Mouse (Mus musculus) lung, adult 2 months (tissue): ENCODE data around the gene Nrcam. TPM values are rescaled to one million over a fixed set of nuclear protein-coding genes. Genes with fewer than 3 reads are reported as not detected.

Experiments
- DNase-seq: peaks from one replicate; pipeline ENCODE4 v3.0.0; 2022
- H3K4me1 ChIP-seq: fragments of 200-500 bp; 2 replicates; pipeline ENCODE4 v1.6.1; 2011; ENCODE audit warnings: low read length; ENCODE audit not compliant: control insufficient read depth, insufficient read depth
- H3K4me3 ChIP-seq: fragments of 200-500 bp; replicated peaks from 2 replicates; pipeline ENCODE3; 2011; ENCODE audit warnings: low read depth, mild to moderate bottlenecking, control low read depth, low read length; ENCODE audit errors: extremely low read depth
- CTCF ChIP-seq: fragments of 200-500 bp; IDR thresholded peaks from 2 replicates; pipeline ENCODE4 v1.5.1; 2011; ENCODE audit warnings: mild to moderate bottlenecking, low read length, control low read depth; ENCODE audit not compliant: insufficient read depth
- POLR2A ChIP-seq: fragments of 200-500 bp; IDR thresholded peaks from 2 replicates; pipeline ENCODE4 v1.6.1; 2011; ENCODE audit warnings: low read depth, mild to moderate bottlenecking, control low read depth, low read length, borderline replicate concordance; ENCODE audit errors: extremely low read depth
- WGBS: fragments of 180-500 bp; shearing (Covaris S2); methylation state at CpG from one replicate; pipeline ENCODE4 v1.1.7; 2018; 5-methylcytosine and 5-hydroxymethylcytosine counted together
- polyA plus RNA-seq: library from polyadenylated mRNA; depleted of rRNA; stranded (reverse); fragments of >200 nt; gene quantifications from 2 replicates; pipeline ENCODE4 v1.2.3, GENCODE M21; 2012

The Nrcam gene
- polyA plus RNA-seq, 1 experiment: 4.4 TPM

GRCm38 (mm10) chr12:44498872-44499271 is 170.2 kb downstream of the Nrcam start:
- DNase-seq: no peak
- no peak overlapping the region for H3K4me3 ChIP-seq
- 81% methylated on average over 5 of the region's 5 CpGs for WGBS
- H3K4me1 ChIP-seq: no peaks in the 10 kb centered on the region
- TF ChIP-seq POLR2A: no peak
- TF ChIP-seq CTCF: no peak

DNA sequence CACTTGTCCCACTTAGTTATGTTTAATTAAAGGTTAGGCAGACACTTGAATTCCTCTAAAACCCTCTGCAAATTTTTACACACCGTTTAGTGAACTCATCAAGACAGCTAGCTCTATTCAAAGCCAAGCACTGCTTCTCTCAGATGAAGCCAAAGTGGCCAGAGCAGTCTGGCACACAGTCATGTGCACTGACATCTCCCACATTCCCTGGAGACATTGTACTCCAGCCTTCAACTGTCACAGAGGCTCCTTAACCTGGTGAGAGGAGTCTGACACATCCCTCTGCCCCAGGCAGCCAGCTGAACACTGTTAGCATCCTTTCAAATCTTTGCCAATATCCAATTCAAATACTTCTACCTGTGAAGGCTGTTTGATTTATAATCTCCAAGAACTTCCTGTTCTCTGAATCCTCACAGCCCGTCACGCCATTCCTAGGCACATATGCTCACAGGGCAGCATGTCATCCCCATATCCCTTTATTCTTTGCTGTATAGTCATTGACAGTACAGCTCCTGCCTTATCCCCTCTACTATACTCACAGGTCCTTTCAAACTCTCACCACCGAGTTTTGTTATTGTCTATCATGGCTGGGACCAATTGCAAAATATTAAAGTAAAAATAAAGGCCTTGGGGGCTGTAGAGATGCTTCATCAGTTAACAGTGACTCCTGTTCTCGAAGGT is 173.3 kb downstream of the Nrcam start:
- no peak for TF ChIP-seq CTCF
- no peak for TF ChIP-seq POLR2A
- H3K4me1 ChIP-seq: no peaks in the 10 kb centered on the region
- H3K4me3 ChIP-seq: no peak overlapping the region
- DNase-seq: no peak
- 53% methylated on average over 5 of the region's 5 CpGs for WGBS

DNA sequence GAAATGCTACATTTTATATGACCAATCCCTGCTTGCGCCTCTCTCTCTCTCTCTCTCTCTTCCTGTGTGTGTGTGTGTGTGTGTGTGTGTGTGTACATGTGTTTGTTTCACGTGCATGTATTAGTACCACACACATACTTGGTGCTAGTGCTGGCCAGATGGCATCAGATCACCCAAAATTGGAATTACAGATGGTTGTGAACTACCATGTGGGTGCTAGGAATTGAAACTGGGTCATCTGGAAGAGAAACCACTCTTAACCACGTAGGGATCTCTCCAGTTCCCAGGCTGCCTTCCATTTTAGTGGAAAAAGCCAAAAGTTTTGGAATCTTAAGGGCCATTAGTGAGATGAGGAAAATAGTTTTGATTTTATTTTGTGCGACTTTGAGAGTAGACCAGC is 175.1 kb downstream of the Nrcam start:
- no peak for DNase-seq
- WGBS: 72% methylated on average over 4 of the region's 4 CpGs
- TF ChIP-seq CTCF: no peak
- no peak for TF ChIP-seq POLR2A

DNA sequence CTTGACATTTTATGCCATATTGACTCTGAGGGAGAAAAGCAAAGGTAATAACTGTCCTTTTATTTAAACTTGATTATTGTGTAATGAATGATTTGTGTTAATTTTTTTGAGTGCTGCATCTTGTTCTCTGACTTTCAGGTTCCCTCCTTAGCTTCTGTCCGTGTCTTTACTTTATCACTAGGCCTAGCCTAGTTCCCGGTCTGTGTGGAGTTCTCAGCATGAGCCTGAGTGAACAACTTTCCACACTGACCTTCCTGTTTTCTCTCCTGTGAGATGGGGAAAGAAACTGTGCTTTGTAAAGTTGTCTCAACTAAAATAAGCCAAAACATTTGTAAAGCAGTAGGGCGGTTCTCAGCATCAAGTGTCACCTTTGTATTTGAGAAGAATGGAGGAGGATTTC is 179.9 kb downstream of the Nrcam start:
- no peak for DNase-seq
- TF ChIP-seq CTCF (no peak), POLR2A (no peak)
- Histone ChIP-seq H3K4me1 (no peaks in the 10 kb centered on the region), H3K4me3 (no peak overlapping the region)
- 77% methylated on average over 3 of the region's 3 CpGs for WGBS

More for the DNA sequence above, 175.1 kb downstream of the Nrcam start:
- Histone ChIP-seq H3K4me3 (no peak overlapping the region), H3K4me1 (no peaks in the 10 kb centered on the region)

DNA sequence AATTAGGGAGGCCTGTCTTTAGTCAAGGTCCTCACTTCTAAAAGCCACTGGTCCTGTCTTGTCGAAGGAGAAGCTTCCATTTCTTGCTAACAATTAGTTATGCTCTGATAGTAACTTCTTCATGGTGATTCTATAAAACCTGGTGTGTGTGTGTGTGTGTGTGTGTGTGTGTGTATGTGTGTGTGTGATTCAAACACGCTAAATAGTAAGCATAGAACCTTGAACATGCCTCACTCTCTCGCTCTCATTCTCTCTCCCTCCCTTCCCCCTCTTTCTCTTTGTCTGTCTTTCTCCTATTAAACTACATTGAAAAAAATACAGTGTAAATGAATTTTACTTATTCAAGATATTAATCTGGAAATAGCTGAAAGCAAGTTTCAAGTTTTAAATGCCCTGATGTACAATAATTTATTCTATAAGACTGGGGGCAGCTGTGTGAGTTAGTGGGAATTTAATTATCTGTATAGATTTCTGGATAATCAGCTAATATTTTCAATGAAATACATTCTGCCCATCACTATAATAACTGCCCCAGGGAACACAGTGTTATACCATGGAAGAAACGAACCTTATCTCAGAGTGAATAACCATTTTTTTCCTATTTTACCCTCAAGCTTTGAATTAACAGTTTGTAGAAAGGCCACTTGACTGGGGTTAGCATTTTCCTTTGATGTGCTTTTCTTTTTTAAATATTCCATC is 180.9 kb downstream of the Nrcam start:
- WGBS: 68% methylated on average over 4 of the region's 4 CpGs
- TF ChIP-seq POLR2A (no peak), CTCF (no peak)
- no peak for DNase-seq
- H3K4me1 ChIP-seq: no peaks in the 10 kb centered on the region
- no peak overlapping the region for H3K4me3 ChIP-seq

GRCm38 (mm10) chr12:44515066-44515465 is 186.4 kb downstream of the Nrcam start:
- 66% methylated on average over 4 of the region's 4 CpGs for WGBS
- Histone ChIP-seq H3K4me3 (no peak overlapping the region), H3K4me1 (no peaks in the 10 kb centered on the region)
- TF ChIP-seq POLR2A (no peak), CTCF (no peak)
- DNase-seq: no peak

GRCm38 (mm10) chr12:44519440-44520141 is 190.9 kb downstream of the Nrcam start:
- no peak for DNase-seq
- Histone ChIP-seq H3K4me1 (no peaks in the 10 kb centered on the region), H3K4me3 (no peak overlapping the region)
- 61% methylated on average over 7 of the region's 7 CpGs for whole genome bisulfite sequencing
- no peak for TF ChIP-seq CTCF
- no peak for TF ChIP-seq POLR2A

GRCm38 (mm10) chr12:44521496-44521895 is 192.8 kb downstream of the Nrcam start:
- Histone ChIP-seq H3K4me1 (no peaks in the 10 kb centered on the region), H3K4me3 (no peak overlapping the region)
- DNase-seq: no peak
- WGBS: 75% methylated on average over 3 of the region's 3 CpGs
- TF ChIP-seq POLR2A (no peak), CTCF (no peak)

DNA sequence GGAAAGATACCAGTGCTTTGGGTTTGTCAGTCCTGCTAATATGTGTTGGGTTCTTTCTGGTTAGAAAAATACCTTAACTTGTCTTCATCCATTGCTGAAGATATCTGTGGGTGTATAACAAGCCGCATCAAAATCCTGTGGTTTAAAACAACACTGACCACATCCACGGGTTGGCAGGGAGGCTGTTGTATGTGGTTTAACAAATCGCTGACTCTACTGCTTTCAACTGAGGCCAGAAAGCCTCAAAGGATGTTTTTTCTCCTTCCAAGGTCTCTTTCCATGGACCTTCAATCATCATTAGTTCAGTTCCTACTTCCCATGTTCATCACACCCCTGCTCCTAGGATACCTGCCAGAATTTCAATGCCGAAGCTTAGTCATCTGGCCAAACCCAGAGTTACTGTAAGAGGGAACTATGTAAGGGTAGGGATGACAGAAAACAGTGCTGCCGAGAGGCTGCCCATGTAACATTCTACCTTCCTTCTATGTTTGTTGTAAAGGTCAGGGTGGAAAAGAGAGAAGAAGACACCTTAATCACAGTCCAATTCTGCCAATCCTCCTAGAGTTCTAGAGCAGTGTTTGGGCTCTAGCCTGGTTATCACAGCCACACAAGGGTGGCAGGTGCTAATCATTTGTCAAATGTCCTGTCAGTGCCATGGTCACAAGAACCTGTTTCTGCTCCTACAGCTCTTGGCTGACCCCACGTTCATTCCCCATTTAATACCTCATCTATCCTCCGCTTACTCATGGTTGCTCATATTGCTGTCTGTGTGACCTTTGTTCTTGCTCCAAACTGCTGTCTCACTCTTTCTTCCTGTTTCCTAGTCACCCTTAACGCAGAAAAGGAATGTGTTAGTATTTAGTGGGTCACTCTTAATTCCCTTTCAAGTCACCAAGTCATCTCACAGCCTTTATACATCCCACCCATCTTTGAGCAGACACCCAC is 196.2 kb downstream of the Nrcam start:
- 57% methylated on average over 8 of the region's 8 CpGs for WGBS
- Histone ChIP-seq H3K4me3 (no peak overlapping the region), H3K4me1 (no peaks in the 10 kb centered on the region)
- DNase-seq: no peak
- TF ChIP-seq CTCF: no peak
